ENCODE assay signal across 9 mouse cellular contexts in the genomic region with DNA sequence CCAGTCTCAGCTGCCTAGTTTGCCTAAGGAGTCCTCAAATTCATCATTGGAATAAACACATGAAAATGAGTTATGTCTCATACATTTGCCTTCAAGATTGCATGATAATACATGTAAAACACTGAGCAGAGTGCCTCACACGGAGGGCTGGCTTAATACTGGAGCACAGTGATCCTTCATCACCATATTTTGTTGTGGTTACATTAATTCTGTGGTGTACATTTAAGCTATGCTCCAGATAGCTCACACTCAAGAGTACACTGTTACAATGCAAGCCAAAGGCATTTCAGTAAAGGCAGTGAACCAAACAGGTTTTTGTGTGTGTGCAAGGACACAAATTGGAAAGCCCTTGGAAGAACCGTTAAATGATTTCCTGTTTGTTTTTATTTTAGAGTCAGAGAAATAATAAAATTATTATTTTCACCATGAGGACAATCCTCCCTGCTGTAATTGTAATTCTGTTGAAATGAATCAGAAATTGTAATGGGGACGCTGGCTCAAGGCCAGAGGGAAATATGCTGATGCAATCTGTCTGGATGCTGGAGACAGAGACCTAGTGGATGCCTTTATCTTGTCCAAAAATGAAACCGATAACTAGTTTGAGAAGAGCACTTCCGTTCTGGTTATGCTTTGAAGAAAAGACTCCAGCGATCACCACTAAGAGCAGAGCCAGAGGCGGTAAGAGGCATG.
A peak's percentile ranks its signal among the peaks of the same experiment; 100 is the strongest.
DNase-seq lines count a peak whose midpoint lies in the region; ATAC-seq and TF ChIP-seq lines count a peak whose summit lies in the region.
"Had no signal": no experiment of that assay in that cellular context is flagged by ENCODE, and none has a peak within 500 bp of the region (broad histone marks: within the 10 kb centered on the region; RNA-seq: fewer than 3 reads in every experiment).

No protein-coding gene starts in this region.

- no peak for TF ChIP-seq CTCF in left cerebral cortex, adult 2 months (IDR thresholded peaks at IDR 0.05)
- TF ChIP-seq CTCF in lung, postnatal 0 days (IDR thresholded peaks at IDR 0.05) = no peak

- H3K36me3 ChIP-seq in lung, postnatal 0 days (ENCODE audit: insufficient read depth, low read length) = no peaks in the 10 kb centered on the region

- no peak overlapping the region for H3K27ac ChIP-seq in left cerebral cortex, adult 2 months
- no peak overlapping the region for H3K27ac ChIP-seq in lung, postnatal 0 days (ENCODE audit: low read length)
- H3K27ac ChIP-seq: kidney, postnatal 0 days had no signal

- no peak for ATAC-seq in lung, postnatal 0 days
- no peak for ATAC-seq in erythroid progenitor cell, adult 5-6 weeks (replicated peaks; ENCODE audit: low FRiP score, poor library complexity, severe bottlenecking)

- no peak overlapping the region for H3K9ac ChIP-seq in lung, postnatal 0 days (replicated peaks; ENCODE audit: low read depth)

- TF ChIP-seq EP300 in lung, postnatal 0 days (IDR thresholded peaks at IDR 0.05) = no peak

- no peaks in the 10 kb centered on the region for H3K9me3 ChIP-seq in lung, postnatal 0 days (ENCODE audit: low read length)

- intact Hi-C loops in left cerebral cortex, adult 2 months (cut with DNase I) = no loop called here
- intact Hi-C loops in gastrocnemius, postnatal 14 days (cut with DNase I; ENCODE audit: low total_unique reads) = no loop called here

- peak; percentile 7 to 18 for DNase-seq in left cerebral cortex, adult 18-20 months (ENCODE audit: low spot score in 2 of 2)
- DNase-seq in left cerebral cortex, adult 2 months (ENCODE audit: extremely low spot score in 1 of 2, low spot score in 2 of 2) = no peak
- DNase-seq in adrenal gland, adult 2 months = peak; percentile 65
- DNase-seq in gastrocnemius, postnatal 14 days = peak; percentile 13
- DNase-seq in lung, postnatal 0 days (ENCODE audit: low spot score) = peak; percentile 48
- no peak for DNase-seq in neural tube, embryonic 10.5 days (ENCODE audit: extremely low spot score, low spot score)
- DNase-seq in ovary, adult 18-20 months (ENCODE audit: low spot score) = no peak

- no peaks in the 10 kb centered on the region for H3K4me1 ChIP-seq in lung, postnatal 0 days (ENCODE audit: insufficient read depth, low read depth, low read length)

- WGBS in lung, postnatal 0 days = 56% methylated on average over 7 of the region's 7 CpGs

- no peaks in the 10 kb centered on the region for H3K27me3 ChIP-seq in lung, postnatal 0 days (replicated peaks; ENCODE audit: insufficient read depth, low read length)

- no peak overlapping the region for H3K4me3 ChIP-seq in left cerebral cortex, adult 2 months
- no peak overlapping the region for H3K4me3 ChIP-seq in lung, postnatal 0 days (ENCODE audit: low read depth, low read length)

- no peak overlapping the region for H3K4me2 ChIP-seq in lung, postnatal 0 days (replicated peaks; ENCODE audit: low read depth, low read length)

Comparison
In these comparisons a context has a peak if more than half of its experiments do, and no peak if none do; other contexts are left out.
1. DNase-seq: peak in left cerebral cortex, adult 18-20 months (2 of 2), adrenal gland, adult 2 months (single experiment), gastrocnemius, postnatal 14 days (single experiment) and lung, postnatal 0 days (single experiment); none in left cerebral cortex, adult 2 months (0 of 2), neural tube, embryonic 10.5 days (single experiment) and ovary, adult 18-20 months (single experiment).